Mouse (Mus musculus) kidney, adult 8-10 months (tissue): ENCODE results near the gene Nav2.

Experiments used
- DNase-seq, 2 experiments: peaks; one replicate each; pipeline ENCODE4 v3.0.0; 2022

Gene Nav2

DNA sequence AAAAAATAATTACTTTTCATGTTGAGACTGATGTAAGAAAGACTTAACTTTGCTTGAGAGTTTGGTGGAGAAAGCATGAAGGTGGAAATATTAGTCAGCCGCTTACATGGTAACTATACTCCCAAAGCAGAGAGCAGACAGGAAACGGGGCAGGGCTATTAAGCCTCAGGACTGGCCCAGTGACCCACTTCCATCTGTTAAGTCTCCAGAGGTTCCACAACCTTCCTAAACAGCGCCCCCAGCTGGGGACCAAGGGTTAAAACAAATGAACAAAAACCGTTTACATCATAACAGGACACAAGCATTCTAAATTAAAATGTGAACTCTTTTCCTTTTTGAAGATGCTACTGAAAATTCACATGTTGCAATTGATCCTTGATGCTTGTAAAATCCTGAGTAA, 29.7 kb downstream of the Nav2 start:
- peak in 1 of 2 experiments; percentile 18 for DNase-seq

DNA sequence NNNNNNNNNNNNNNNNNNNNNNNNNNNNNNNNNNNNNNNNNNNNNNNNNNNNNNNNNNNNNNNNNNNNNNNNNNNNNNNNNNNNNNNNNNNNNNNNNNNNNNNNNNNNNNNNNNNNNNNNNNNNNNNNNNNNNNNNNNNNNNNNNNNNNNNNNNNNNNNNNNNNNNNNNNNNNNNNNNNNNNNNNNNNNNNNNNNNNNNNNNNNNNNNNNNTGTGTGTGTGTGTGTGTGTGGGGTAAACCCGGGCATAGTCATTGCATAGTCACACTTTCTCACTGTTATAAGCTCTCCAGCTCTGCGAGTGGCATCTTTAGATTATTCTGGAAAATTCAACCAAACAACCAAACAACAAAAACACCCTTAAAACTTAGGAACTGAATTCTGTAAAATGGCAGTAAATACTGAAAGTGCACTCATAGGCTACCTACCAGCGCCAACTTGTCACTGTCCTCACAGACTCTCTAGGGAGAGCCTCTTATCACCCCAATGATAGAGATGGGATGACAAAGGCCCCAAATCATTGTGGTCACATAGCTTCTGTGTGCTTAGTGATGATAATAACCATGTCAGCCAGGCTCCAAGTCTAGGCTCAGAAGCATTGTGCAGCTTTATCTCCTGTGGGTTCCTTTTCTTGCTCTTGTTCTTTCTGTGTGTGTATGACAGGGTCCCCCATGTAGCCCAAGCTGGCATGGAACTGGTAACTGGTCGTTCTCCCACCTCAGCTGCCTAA, 40.0 kb downstream of the Nav2 start:
- no peak for DNase-seq

DNA sequence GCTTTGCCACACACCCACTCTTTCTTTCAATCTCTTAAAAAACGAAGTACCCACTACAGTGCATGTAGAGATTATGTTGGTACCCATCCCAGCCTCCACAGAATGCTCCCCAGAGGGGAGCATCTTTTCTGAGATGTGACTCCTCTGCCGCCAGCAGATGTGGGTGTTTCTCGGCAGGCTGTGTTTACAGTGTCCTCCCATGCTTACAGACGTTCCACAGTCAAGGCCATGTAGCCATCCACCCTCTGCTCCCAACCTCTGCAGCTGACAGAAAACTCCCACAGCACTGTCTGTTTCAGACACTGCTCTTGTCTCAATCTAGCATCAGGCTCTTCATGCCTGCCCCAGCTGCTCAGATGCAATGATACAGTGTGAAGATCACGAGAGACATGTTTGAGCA, 46.0 kb downstream of the Nav2 start:
- DNase-seq: no peak

DNA sequence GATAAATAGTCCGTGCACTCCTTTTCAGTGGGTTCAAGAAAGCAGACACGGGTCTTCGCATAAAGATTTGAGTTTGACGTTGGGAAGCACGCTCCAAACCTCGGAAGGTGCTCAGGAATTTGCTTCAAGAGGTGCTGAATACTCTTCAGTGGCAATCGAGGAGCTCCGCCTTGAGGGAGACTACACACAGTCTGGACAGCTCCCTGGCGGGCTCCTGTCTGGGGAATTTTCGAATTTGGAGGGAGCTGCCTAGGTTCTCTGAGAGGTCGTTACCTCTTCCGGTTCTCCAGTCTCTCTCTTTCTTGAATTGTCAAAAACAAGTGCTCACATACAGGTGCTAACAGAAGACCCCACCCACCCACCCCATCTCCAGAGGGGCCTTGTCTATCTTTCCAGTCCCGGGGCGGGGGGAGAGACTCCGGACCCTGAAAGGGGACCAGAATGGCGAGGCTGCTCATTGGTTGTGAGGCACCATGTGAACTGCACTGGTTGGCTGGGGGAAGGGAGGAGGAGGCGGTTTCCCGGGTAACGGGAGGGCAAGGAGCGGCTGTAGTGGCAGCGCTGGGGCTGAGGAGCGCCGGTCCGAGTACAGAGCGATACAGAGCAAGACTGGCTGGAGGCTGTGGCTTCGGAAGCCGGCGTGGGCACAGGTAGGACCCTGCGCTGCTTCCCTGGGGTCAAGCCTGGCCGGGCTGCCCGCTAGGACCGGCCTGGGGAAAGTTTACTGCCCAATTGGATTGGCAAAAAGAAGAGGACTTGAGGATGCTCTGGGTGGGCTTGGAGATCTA, 50.2 kb downstream of the Nav2 start:
- DNase-seq: peak; percentile 33 to 35

DNA sequence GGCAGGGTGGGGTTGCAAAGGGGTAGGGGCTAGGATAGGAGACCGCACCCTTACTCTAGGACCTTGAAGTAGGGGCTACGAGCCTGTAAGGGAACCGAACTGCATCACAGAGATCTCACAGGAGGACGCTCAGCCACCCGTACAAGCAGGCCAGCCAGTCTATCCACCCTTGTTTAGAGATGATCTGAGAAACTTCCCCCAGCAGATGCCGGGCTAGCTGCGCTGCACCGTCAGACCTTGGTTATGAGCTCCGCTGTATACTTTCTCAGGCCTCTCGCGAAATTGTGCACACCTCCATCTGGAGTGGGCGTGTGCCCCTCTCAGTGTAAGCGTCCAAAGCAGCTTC, 50.8 kb downstream of the Nav2 start:
- no peak for DNase-seq

DNA sequence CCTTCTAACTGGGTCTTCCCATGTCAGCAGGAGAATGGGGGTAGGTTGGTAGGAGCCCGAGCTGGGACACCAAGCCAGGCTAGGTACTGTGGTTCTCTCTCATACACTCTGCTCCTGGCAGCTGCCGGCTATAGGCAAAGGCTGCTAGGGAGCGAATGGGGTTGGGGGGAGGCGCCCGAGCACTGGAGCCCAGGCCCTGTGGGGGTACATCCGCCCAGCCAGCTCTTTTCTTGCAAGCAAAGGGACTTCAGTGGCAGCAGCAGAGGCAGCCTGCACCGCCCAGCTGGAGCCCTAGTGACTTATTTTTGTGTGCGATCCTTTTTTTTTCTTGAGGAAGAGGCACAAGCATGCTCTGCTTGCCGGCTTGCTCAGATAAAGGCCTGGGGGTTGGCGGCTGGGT, 51.6 kb downstream of the Nav2 start:
- DNase-seq: no peak

DNA sequence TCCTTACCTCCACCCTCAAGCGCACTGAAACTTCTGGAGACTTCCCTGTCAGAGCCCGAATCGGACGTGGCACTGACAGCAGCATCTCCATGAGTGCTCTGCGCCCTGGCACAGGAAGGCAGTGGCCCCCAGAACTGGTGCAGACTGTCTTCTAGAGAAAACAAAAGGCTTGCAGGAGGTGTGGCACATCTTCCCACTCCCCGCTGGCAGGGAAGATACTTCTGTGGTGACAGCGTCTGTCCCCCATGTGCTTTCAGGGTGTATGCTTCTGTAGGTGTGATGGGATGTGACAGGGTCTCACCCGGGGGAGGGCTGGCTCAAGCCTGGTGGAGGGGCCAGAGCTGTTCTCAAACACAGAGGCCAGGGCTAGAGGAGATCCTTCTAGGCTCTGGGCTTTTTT, 53.0 kb downstream of the Nav2 start:
- no peak for DNase-seq

DNA sequence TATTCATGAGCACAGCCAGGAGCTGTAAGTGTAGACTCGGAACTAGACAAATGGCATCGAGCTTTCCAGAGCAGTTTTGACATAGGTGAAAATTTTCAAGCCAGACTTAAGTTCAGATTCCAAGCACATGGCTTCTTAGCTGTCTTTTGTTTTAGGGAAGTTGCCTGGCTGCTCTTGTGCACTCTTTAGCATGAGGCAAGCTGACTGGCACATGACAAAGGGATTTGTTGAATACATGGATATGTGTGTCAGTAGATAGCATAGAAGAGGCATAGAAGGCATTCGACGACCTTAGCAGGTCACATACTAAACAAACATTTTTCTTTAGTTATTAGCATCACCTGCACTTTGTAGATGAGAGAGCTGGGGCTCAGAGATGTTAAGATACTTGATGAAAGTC, 53.4 kb downstream of the Nav2 start:
- DNase-seq: no peak

DNA sequence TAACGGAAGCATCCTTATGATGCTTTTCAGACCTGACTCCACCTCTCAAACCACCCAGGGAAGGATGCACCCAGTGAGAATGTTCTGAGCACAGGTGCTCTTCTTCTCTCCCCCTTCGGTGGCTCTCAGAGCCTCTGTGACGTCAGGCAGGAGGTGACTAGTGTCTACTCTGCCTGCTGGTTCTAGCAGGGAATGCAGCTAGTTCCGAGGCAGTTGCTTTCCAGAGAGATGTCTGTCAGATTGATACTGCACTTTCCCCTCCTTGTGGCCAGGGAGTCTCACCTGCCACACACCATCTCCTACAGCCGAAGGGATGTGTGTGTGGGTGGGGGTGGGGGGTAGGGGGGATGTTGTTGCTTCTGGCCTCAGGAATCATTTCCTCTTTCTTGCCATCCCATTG, 54.6 kb downstream of the Nav2 start:
- no peak for DNase-seq

DNA sequence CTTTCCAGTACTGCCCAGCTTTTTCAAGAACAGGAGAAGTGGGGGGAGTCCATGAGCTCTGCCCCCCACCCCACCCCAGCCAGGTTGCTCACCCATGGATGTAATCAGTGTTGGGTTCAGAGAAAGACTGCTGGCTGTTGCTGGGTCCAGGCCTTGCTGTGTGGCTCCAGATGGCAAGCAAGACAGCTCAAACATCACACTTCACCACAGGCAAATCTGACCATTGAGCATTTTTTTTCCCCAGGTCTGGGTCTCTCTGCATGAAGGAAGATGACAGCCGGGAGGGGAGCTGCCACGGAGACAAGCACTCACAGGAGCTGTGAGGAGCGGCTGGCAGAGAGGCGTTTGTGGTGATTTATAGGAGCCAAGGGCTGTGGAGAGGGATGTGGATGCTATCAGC, 55.0 kb downstream of the Nav2 start:
- DNase-seq: no peak

DNA sequence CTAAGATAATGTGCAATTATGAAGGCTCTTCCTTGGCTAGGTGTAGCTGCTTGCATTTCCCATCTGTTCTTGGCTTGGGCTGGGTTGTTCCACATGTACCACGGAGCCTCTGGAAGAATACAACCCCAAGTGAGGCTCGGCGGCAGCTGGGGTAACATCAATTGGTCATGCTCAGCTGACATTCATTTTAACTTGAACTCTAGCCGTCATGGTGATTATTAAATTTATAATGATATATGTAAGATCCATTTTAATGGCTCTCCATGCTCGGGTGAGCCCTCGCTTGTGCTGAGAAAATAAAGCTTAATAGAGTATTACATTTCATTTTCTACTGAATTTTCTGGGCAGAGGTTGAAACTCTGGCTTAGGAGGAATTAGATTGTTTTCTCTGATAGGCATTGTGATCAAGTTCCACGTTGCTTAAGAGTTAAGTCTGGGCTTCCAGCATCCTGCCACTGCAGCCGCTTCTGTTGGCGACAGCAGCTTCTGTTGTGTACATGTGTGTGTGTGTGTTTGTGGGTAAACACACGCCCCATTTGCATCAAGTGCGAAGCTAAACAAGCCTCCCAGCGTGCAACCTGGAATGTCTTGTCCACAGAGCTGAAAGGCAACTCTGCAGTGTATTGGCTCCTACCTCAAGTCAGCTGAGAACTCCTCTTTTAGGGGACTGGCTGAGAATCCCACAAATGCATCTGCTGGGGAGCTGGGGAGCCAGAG, 57.4 kb downstream of the Nav2 start:
- DNase-seq: no peak

DNA sequence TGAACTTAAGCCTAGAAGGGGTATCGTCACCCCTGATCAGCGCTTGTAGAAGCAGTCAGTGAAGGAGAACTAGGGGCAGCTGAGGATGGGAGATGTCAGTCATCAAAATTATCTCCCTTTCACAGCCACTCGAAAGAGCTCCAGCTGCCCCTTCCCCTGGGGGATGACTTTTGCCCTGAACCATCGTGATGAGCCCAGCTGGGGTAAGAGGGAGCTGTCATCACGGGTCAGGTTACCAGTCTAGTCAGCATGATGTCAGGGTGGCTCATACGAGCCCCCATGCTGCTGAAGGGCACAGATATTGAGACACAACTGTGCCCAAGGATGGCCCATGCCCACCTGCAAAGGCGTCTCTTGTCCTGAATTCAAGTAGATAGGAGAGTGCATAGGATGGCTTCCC, 72.5 kb downstream of the Nav2 start:
- DNase-seq: no peak

DNA sequence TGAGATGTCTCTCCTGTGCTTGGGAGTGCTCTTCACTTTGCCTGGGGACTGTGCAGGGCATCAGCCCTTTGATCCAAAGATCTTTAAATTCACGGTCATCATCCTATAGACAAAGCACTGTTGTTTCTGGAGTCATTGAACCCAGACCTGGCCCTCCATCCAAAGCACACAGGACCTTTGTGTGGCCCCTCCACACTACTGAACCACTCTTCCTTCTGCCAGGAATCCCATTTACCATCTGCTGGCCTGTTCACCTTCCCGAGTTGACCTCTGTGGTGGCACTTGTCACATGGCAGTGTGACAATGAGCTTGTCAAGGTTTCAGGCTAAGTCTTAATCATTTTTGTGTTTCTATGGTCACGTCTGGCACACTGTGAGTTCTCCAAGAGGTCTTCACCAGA, 73.3 kb downstream of the Nav2 start:
- DNase-seq: no peak

DNA sequence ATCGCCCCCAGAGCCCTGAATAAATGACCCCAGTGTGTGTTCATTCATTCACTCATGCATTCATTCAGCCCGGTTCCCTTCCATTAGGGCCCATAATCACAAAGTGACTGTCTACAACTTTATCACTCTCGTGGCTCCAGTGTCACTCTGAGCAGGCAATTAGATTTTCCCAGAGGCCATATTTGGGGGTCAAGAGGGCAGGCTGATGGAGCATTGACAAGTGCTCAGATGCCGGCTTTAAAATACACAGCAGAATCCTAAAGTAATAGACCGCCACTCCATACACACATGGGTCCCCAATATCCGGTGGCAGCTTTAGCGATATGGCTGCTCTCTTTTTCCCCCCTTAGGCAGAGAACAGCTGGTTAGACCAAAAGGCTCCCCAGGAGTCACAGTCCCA, 74.1 kb downstream of the Nav2 start:
- no peak for DNase-seq

DNA sequence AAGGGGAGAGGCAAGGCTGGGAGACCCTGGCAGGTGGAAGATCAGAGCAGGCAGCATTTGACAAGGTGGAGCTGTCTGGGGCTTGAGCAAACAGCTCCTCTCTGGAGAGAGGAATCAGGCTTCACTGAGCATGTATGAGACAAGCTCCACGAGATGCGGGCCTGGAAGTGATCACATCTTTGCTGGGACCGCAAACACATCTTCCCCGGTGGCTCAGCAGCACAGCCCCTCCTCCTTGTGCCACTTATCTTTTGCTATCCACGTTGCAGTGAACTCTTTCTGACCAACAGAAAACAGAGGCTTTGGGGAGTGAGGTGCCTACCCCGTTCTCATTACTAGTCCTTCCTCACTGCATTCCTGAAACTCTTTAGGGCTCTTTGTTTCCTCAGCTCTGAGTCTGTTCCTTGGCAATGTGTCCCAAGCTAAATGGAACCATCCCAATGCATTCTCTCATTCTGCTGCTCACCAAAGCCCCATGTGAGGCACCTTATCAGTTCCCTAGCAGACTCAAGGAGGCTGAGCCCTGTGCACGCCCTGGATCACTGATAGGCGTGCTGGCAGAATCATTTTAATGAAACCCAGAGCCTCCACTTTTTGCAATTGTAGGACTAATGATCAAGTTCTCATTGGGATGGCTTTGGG, 83.5 kb downstream of the Nav2 start:
- DNase-seq: no peak

DNA sequence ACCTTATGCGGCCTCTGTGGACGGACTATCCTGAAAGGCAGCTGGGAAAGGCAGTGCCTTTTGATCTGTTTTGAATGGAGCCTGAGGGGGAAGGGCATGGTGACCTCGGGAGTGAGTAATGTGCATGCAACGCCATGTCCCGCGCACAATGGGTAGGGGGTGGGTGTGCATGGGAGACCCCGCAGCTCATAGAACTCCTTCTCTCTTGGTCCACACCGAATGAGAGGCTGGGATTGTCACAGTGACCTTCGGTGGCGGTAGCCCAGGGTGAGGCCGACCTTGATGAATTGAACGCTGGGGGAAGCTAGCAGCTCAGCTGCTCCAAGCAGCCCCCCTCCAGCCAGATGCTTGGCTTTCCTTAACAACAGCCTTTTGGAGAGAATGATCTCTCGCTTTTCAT, 86.7 kb downstream of the Nav2 start:
- DNase-seq: no peak

DNA sequence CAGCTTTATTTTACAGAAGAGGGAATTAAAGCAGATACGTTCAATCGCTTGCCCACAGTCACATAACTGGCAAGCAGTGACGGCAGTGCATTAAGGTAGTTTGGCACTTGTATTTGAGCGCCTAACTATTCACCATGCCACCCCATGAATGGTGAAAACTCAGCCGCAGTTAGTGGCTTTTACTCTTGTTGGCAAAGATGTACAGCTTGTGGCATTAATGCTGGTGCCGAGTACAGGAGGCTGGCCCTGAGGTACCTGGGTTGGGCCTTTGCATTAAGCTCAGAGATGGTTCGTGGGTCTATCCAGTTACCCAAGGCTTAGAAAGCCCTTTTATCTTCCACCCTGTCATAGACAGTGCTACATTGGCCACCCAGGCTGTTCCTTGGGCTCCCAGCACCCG, 87.2 kb downstream of the Nav2 start:
- DNase-seq: no peak

DNA sequence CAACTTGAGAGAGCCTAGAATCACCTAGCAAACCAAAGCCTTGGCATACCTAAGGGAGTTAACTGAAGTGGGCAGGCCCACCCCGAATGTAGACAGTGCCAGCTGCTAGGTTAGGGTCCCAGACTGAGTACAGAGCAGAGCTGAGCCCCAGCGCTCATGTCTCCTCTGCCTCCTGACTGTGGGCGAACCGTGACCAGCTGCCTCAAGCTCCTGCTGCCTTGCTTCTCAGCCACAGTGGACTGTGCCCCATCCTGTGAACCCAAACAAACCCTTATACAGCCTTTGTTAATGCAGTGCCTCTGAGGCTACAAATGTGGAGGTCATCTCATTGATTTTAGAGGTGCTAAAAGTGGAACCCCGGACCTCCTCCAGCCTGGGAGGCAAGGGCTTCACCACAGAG, 88.3 kb downstream of the Nav2 start:
- DNase-seq: no peak

DNA sequence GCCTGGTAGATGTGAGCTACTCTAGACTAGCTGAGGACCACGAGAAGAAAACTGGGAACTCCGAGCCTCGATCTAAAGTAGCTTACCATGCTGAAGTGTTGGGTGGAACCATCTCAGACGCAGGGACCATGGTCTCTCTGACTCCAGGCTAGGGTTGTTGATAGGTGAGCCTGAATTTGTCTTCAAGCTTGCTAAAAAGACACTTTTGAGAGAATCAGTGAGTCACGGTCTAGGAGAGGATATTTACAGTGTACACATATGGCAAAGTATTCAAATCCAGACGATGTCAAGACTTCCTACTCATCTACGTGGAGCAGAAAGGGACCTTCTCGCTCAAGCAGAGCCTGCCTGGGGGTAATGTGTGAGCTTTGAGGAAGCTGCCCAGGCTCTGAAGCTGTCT, 89.6 kb downstream of the Nav2 start:
- no peak for DNase-seq

DNA sequence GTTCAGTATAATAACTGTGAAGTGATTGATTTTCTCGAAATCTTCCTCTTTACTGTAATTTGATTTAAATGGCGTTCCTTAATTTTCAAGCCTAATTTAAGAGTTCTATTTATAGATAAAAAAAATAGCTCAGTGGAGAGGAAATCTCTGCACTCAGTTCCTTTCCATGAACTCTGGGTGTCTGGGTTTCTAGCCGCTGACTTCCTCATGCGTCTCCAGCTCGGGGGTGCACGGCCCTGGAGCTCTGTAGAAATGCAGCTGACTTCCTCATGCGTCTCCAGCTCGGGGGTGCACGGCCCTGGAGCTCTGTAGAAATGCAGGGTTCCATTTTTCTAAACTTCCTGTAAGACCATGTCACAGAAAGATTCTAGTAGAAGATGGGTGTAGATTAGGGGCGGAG, 90.1 kb downstream of the Nav2 start:
- peak in 1 of 2 experiments; percentile 19 for DNase-seq

DNA sequence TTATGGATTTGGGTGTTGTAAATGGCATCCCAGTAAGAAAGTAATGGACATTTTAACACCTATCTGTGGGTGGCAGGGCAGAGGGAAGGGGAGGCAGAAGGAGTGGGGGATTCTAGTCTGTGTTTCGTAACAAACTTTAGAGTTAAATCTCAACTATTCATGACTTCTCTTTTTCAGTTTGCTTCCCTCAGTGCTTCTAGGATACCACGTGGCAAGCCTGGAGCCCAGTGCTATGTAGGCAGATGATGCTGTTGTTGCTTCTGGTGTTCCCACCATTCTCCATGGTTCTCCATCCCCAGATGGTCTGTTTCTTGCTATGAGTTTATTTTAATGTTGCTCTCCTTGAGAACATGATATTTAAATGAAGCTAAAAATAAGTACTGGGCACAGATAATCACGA, 92.3 kb downstream of the Nav2 start:
- DNase-seq: no peak

DNA sequence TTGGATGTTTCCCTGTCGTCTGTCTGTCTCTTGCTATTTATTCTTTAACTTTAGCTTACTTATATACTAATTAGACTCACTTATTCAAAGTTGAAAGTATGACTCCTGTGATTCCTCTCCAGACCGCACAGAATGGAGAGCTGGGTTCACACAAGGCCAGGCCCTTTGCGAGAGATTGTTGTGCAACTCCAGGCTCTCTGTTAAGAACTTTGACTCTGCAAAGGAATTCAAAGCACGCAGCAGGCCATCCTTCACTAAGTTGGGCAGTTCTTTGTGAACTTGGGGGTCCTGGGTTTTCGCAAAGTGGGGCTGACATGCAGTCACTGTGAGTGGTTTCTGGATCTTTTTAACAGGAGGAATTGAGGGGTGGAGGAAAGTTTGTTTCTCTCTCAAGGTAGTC, 95.9 kb downstream of the Nav2 start:
- peak; percentile 47 to 70 for DNase-seq

DNA sequence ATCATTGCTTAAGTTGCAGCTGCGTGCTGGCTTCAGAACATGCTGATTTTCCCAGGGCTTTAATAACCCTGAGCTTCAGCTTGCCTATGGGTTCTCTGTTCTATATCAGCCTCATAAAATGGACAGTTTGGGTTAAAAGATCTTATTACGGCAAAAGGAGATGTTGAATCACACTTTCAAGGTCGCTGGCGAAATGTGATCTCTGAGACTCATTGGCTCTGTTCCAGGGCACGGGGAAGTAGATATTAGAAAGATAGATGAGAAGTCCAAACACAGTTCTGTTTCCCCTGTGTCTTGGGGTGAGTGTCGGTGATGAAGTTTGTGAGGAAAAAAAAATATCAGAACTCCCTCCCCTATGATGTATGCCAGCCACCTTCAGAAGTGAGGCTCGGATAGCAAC, 98.4 kb downstream of the Nav2 start:
- no peak for DNase-seq

DNA sequence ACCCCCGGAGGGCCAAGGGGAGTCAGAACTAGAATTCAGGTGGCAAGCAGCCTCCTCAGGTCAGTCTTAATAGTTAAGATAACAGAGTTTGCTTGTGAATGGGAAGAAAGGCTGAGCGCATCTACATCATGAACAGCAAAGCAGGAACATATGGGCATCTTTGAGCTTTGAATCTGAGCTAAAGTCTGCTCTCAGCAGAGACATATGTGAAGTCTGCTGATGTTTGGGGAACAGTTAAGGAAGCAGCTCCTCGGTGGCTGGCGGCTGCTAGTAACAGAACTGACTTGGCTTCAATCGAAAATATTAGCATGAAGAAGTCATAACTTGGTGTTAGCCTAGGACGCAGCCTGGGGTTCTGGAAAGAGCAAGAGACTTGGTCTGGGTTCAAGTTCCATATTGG, 102.2 kb downstream of the Nav2 start:
- no peak for DNase-seq
